Mouse (Mus musculus) ES-E14 (cell line): ENCODE measurements around the gene Lyrm9. TPM values are rescaled to one million over a fixed set of nuclear protein-coding genes. Genes with fewer than 3 reads are reported as not detected.
A peak's percentile ranks its signal among the peaks of the same experiment; 100 is the strongest.
"Not testable (repeated sequence)": the region's sequence is repeated elsewhere in the genome, so short reads cannot be mapped to it uniquely, and the experiment has no call there.

Experiments
- DNase-seq: peaks from one replicate; pipeline ENCODE4 v3.0.0-alpha.2; 2013; ENCODE audit warnings: low read depth, low spot score
- H3K27ac ChIP-seq: 2 replicates; pipeline ENCODE4 v1.5.1; 2012; ENCODE audit warnings: low read depth, mild to moderate bottlenecking, low read length, moderate library complexity, mixed read lengths; ENCODE audit not compliant: poor library complexity, insufficient read depth, severe bottlenecking
- H3K36me3 ChIP-seq: 2 replicates; pipeline ENCODE4 v1.6.1; 2012; ENCODE audit warnings: mild to moderate bottlenecking, low read length, moderate library complexity, mixed read lengths; ENCODE audit not compliant: control insufficient read depth, poor library complexity, insufficient read depth, severe bottlenecking
- H3K4me1 ChIP-seq, 2 experiments: fragments of 150-350 bp in 1 of 2; sonication (generic) in 1 of 2; 2 replicates each; pipeline ENCODE4 v1.6.1; 2012; ENCODE audit warnings: low read length in 2 of 2, mild to moderate bottlenecking in 1 of 2, mixed read lengths in 1 of 2; ENCODE audit not compliant: control insufficient read depth in 2 of 2, insufficient read depth in 2 of 2, poor library complexity in 1 of 2
- H3K4me3 ChIP-seq, 2 experiments: fragments of 150-350 bp in 1 of 2; sonication (generic) in 1 of 2; 2 replicates each; pipeline ENCODE4 v1.5.1; 2012; ENCODE audit warnings: low read length in 2 of 2, low read depth in 1 of 2, mild to moderate bottlenecking in 1 of 2, mixed read lengths in 1 of 2; ENCODE audit not compliant: insufficient read depth in 1 of 2, poor library complexity in 1 of 2, severe bottlenecking in 1 of 2
- H3K9ac ChIP-seq: 2 replicates; pipeline ENCODE4 v1.6.1; 2012; ENCODE audit warnings: low read depth, mild to moderate bottlenecking, low read length, mixed read lengths; ENCODE audit not compliant: poor library complexity, insufficient read depth, severe bottlenecking
- H3K9me3 ChIP-seq: fragments of 150-350 bp; sonication (generic); 2 replicates; pipeline ENCODE4 v1.6.1; 2012; ENCODE audit warnings: low read depth, mild to moderate bottlenecking, low read length; ENCODE audit not compliant: control insufficient read depth, insufficient read depth
- CHD2 ChIP-seq: IDR thresholded peaks from 2 replicates; pipeline ENCODE4 v1.6.1; 2014; ENCODE audit warnings: mild to moderate bottlenecking, low read depth, low read length, inconsistent platforms
- HCFC1 ChIP-seq: IDR thresholded peaks from 2 replicates; pipeline ENCODE4 v1.6.1; 2012; ENCODE audit warnings: low read length, inconsistent platforms, borderline replicate concordance; ENCODE audit not compliant: insufficient read depth
- MAFK ChIP-seq: IDR thresholded peaks from 2 replicates; pipeline ENCODE4 v1.6.1; 2014; ENCODE audit warnings: mild to moderate bottlenecking, low read depth, low read length, inconsistent platforms; ENCODE audit not compliant: insufficient read depth
- ZC3H11A ChIP-seq: IDR thresholded peaks from 2 replicates; pipeline ENCODE4 v1.6.1; 2012; ENCODE audit warnings: low read depth, mild to moderate bottlenecking, inconsistent platforms, low read length, borderline replicate concordance
- ZNF384 ChIP-seq: IDR thresholded peaks from 2 replicates; pipeline ENCODE4 v1.6.1; 2012; ENCODE audit warnings: low read depth, low read length, inconsistent platforms
- in situ Hi-C, 2 experiments: fragments of 600-800 bp; cut with MboI; formaldehyde crosslinking; loops; one replicate each; pipeline ENCODE4 v1.15.1; 2025; ENCODE audit warnings: low sequenced_read_pairs in 2 of 2, inconsistent platforms in 1 of 2; ENCODE audit not compliant: unreplicated experiment in 2 of 2
- total RNA-seq: library from RNA; depleted of rRNA; stranded (reverse); fragments of 300-350 nt; gene quantifications from 2 replicates; pipeline ENCODE4 v1.2.3, GENCODE M21; 2012

Lyrm9 gene
- total RNA-seq, 1 experiment, result 19.1 TPM

DNA sequence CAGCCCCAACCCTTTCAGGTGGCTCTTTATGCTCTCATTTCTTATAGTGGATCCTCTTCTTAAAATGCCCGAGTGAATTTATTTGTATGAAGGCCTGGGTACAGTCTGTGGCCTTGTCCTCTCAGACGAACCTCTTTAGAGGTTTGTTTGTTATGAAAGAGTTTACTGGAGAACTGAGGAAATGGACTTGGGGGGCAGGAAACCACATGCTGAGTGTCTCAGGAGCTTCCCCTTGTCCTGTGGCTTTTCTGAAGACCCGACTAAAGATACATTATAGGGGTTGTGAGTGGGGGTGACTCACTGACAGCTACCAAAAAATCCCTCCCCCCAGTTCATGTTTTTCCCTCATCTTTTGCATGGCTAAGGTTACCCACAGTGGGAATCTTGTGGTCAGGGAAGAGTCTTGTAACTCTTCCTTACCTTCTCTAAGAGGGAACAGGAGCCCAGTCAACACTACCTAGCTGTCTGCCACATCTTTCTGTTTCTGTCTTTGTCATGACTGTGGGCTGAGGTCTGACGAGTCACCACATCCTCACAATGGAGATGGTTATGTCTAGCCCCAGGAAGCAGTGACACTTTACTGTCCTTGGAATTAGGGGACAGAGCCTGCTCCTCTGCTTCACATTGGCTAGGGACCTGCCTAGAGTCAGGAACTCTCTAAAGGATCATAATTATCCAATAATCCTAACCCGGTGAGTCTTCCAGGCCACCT lies 38.3 kb downstream of the Lyrm9 start:
- TF ChIP-seq ZC3H11A, result no peak
- TF ChIP-seq HCFC1, result no peak
- TF ChIP-seq MAFK, result no peak
- TF ChIP-seq CHD2, result no peak
- TF ChIP-seq ZNF384, result no peak
- Histone ChIP-seq H3K36me3 (no peaks in the 10 kb centered on the region), H3K4me3 (no peak overlapping the region), H3K27ac (no peak overlapping the region), H3K9me3 (no peaks in the 10 kb centered on the region), H3K4me1 (no peaks in the 10 kb centered on the region), H3K9ac (no peak overlapping the region)
- in situ Hi-C loops, result no loop called here
- DNase-seq, result no peak

DNA sequence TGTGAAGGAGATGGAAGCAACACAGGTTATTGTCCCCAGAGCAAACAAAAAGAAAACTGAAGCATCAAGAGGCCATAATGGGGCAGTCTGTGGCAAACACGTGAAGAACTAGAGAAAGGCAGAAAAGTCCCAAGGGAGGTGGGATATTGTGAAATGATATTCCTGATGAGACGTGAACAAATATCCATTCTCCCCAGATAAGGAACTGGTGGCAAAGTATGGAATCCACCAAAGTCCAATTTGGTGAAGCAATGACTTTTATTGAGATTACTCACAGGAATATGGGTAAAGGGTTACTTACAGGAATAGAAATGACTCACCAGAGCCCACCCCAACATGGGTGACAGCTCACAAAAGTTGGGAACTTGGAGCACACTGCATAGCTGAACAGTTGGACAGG lies 38.9 kb downstream of the Lyrm9 start:
- no peak for DNase-seq
- Histone ChIP-seq H3K9me3 (no peaks in the 10 kb centered on the region), H3K27ac (no peak overlapping the region), H3K4me1 (no peaks in the 10 kb centered on the region), H3K9ac (no peak overlapping the region), H3K4me3 (no peak overlapping the region), H3K36me3 (no peaks in the 10 kb centered on the region)
- in situ Hi-C loops, result no loop called here
- TF ChIP-seq ZC3H11A (no peak), CHD2 (no peak), MAFK (no peak), HCFC1 (no peak), ZNF384 (no peak)

DNA sequence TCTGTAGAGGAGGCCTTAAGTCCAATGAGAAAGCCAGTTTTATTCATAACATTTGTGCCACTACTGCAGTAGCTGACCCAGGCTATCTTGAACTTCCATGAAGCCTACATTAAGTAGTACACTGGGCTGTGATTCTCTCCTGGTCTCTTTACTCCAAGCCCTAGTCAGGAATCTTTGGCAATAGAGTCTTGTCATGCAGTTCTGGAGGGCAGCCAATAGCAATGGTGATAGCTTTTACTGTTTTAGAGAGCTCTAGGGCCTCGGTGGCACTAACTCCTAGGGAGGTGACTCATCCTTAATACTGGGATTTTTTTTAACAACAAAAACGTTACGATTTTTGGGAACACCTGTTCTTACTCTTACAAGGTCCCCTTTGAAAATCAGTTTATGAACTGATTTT lies 40.1 kb downstream of the Lyrm9 start:
- no peak for DNase-seq
- Histone ChIP-seq H3K4me3 (no peak overlapping the region), H3K9me3 (no peaks in the 10 kb centered on the region), H3K27ac (no peak overlapping the region), H3K36me3 (no peaks in the 10 kb centered on the region), H3K4me1 (0 out of 4 replicates have a peak, but pooled peaks cover 0 to 2% of the 10 kb centered on the region in 2 experiments), H3K9ac (no peak overlapping the region)
- TF ChIP-seq ZC3H11A (no peak), MAFK (no peak), ZNF384 (no peak), HCFC1 (no peak), CHD2 (no peak)
- in situ Hi-C loops, result no loop called here

DNA sequence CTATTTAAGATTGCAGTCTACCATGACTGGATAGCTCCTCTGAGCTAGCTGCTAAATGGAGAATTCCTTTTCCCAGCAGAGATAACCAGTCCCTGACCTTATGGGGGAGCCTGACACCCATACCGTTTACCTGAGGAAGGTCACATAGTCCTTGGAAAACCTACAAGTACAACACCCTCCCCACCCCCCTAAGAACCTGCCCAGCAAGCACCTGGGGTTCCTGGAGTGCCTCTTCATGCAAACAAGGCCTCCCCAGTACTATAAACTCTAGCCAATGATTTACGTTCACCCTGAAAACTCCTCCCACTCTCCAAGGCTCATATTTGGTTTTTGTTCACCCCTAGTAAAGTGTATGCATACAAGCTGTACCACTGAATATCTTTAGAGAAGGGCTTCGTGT lies 41.3 kb downstream of the Lyrm9 start:
- no peak overlapping the region for H3K9ac ChIP-seq
- TF ChIP-seq HCFC1 (no peak), ZNF384 (no peak), CHD2 (no peak), MAFK (no peak), ZC3H11A (no peak)

DNA sequence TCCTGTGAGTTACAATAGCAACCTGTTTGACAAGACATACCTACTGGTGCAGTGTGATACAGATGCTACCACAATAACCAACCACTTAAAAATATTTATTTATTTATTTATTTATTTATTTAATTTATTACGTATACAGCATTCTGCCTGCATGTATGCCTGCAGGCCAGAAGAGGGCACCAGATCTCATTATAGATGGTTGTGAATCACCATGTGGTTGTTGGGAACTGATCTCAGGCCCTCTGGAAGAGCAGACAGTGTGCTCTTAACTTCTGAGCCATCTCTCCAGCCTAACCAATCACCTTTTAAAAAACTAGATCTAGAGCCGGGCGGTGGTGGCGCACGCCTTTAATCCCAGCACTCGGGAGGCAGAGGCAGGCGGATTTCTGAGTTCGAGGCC lies 42.8 kb downstream of the Lyrm9 start:
- H3K4me1 ChIP-seq, in situ Hi-C loops, DNase-seq, H3K9ac ChIP-seq, H3K9me3 ChIP-seq, H3K27ac ChIP-seq, H3K36me3 ChIP-seq, H3K4me3 ChIP-seq: not testable (repeated sequence)
- 0 out of 2 replicates have a peak, but pooled peaks have one; percentile 6 for TF ChIP-seq ZC3H11A

More for the DNA sequence above, 41.3 kb downstream of the Lyrm9 start:
- no peak overlapping the region for H3K27ac ChIP-seq
- in situ Hi-C loops, result no loop called here
- no peak overlapping the region for H3K4me3 ChIP-seq
- H3K9me3 ChIP-seq, result no peaks in the 10 kb centered on the region
- DNase-seq, result no peak
- H3K4me1 ChIP-seq, result peaks cover 0 to 8% of the 10 kb centered on the region in 2 experiments; a peak in 1 of 4 replicates
- H3K36me3 ChIP-seq, result no peaks in the 10 kb centered on the region
